Mouse (Mus musculus): ENCODE results near the gene Pan3. TPM values are rescaled to one million over a fixed set of nuclear protein-coding genes. Genes with fewer than 3 reads are reported as not detected.
A peak's percentile ranks its signal among the peaks of the same experiment; 100 is the strongest.

Gene Pan3
- total and polyA plus RNA-seq, 2 experiments from 2014 or later = 38.9 to 61.4 TPM

DNA sequence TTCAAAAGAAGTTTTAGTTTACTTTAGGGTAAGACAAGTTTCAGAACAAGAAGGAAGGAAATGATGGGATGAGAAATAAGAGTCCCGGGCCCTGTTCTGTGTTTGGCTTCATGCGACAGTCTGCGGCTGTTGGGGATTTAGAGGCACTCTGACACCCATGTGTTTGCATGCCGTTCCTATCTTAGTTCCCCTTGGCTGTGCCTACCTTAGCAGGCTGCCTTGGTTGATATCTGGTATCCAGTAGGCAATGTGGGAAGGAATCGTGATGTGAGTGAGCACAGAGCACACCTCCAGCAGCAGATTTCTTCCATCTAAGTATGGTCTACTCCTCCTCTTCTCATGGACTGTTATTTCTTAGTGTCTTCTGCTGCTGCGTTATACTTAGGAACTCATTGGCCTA, 102.1 kb downstream of the Pan3 start:
- no peak for TF ChIP-seq CTCF (IDR thresholded peaks at IDR 0.05)
- H3K4me2 ChIP-seq (ENCODE audit: low read depth, low read length, poor library complexity, severe bottlenecking) = no peak overlapping the region
- no peak overlapping the region for H3K9ac ChIP-seq (replicated peaks; ENCODE audit: low read length, poor library complexity, severe bottlenecking)
- H3K27ac ChIP-seq (ENCODE audit: low read depth, low read length) = no peak overlapping the region
- no peak overlapping the region for H3K4me3 ChIP-seq (ENCODE audit: low read depth, low read length)
- DNase-seq (ENCODE audit: low spot score) (no peak), ATAC-seq (ENCODE audit: low FRiP score) (no peak)
- no peaks in the 10 kb centered on the region for H3K4me1 ChIP-seq (ENCODE audit: insufficient read depth, low read length)
- H3K36me3 ChIP-seq (ENCODE audit: insufficient read depth, low read length) = peaks cover 8% of the 10 kb centered on the region; the same call in 1 of the 2 replicates
- no peaks in the 10 kb centered on the region for H3K9me3 ChIP-seq (ENCODE audit: low read length)
- no peaks in the 10 kb centered on the region for H3K27me3 ChIP-seq (ENCODE audit: insufficient read depth, low read length)
- 93% methylated on average over 6 of the region's 6 CpGs for WGBS

DNA sequence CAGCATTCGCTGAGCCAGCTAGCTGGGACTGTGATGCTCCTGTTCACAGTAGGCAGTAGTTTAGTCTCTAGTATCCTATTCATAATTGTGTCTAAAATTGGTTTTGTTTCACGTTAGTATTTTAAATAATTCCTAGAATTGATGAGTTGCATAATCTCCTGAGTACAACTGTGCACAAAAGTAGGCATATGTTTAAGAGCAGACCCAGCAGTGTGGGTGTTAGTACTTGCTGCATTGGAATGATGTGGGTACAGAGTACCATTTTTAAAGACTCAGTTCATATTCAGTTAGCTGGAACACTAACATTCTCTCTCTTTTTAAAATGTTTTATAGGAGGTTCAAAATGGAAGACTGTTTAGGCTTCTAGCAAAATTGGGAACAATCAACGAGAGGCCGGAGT, 109.4 kb downstream of the Pan3 start:
- Histone ChIP-seq H3K9ac (replicated peaks; ENCODE audit: low read length, poor library complexity, severe bottlenecking) (no peak overlapping the region), H3K36me3 (ENCODE audit: insufficient read depth, low read length) (peaks cover 23% of the 10 kb centered on the region), H3K4me3 (ENCODE audit: low read depth, low read length) (no peak overlapping the region), H3K4me2 (ENCODE audit: low read depth, low read length, poor library complexity, severe bottlenecking) (no peak overlapping the region), H3K27ac (ENCODE audit: low read depth, low read length) (no peak overlapping the region), H3K9me3 (ENCODE audit: low read length) (no peaks in the 10 kb centered on the region), H3K27me3 (ENCODE audit: insufficient read depth, low read length) (no peaks in the 10 kb centered on the region), H3K4me1 (ENCODE audit: insufficient read depth, low read length) (no peaks in the 10 kb centered on the region)
- DNase-seq (ENCODE audit: low spot score) (no peak), ATAC-seq (ENCODE audit: low FRiP score) (no peak)
- 95% methylated on average over 4 of the region's 4 CpGs for WGBS
- no peak for TF ChIP-seq CTCF (IDR thresholded peaks at IDR 0.05)

DNA sequence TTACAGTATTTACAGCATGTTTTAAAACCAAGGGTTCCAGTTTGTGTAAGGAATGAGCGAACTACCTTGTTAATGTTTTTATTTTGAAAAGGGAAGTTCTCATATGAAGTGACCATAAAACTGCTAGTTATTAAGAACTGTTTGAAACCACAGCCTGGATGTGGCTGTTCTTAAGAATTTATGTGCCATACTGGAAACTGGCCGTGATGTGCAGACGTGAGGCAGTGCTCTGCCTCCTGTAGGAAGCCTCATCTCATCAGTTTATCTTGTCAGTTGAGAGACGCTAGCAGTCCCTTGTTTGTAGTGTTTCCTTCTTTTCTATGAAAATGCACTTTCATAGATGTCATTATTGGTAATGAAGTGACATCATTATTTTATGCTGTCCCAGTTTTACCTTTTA, 109.9 kb downstream of the Pan3 start:
- ATAC-seq (ENCODE audit: low FRiP score) (no peak), DNase-seq (ENCODE audit: low spot score) (no peak)
- H3K4me1 ChIP-seq (ENCODE audit: insufficient read depth, low read length) = no peaks in the 10 kb centered on the region
- H3K4me3 ChIP-seq (ENCODE audit: low read depth, low read length) = no peak overlapping the region
- H3K4me2 ChIP-seq (ENCODE audit: low read depth, low read length, poor library complexity, severe bottlenecking) = no peak overlapping the region
- H3K9me3 ChIP-seq (ENCODE audit: low read length) = no peaks in the 10 kb centered on the region
- WGBS = 94% methylated on average over 4 of the region's 4 CpGs
- TF ChIP-seq CTCF (IDR thresholded peaks at IDR 0.05) = no peak
- peaks cover 23% of the 10 kb centered on the region for H3K36me3 ChIP-seq (ENCODE audit: insufficient read depth, low read length)
- H3K27me3 ChIP-seq (ENCODE audit: insufficient read depth, low read length) = no peaks in the 10 kb centered on the region
- no peak overlapping the region for H3K27ac ChIP-seq (ENCODE audit: low read depth, low read length)
- H3K9ac ChIP-seq (replicated peaks; ENCODE audit: low read length, poor library complexity, severe bottlenecking) = no peak overlapping the region

DNA sequence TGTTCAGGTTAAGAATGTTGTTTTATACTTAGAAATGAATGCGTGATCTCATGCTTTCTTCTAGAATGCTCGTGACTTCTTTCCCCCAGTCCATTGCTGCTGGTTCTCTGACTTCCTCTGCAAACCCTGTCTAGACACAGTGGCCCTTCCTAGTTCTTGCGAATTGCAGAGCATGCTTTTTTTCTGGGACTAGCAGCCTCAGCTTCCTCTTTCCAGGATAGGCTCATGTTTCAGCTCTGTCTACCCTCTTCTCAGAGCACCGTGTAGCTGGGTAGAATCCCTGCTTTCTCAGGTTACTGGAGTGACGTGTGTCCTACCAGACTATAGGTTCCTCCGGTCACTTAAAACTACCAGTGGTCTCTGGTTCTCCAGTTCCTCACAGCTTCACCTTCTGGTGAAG, 112.3 kb downstream of the Pan3 start:
- 88% methylated on average over 6 of the region's 6 CpGs for WGBS
- no peak overlapping the region for H3K9ac ChIP-seq (replicated peaks; ENCODE audit: low read length, poor library complexity, severe bottlenecking)
- H3K27me3 ChIP-seq (ENCODE audit: insufficient read depth, low read length) = no peaks in the 10 kb centered on the region

GRCm38 (mm10) chr5:147545731-147546241, 115.8 kb downstream of the Pan3 start:
- H3K27me3 ChIP-seq (ENCODE audit: insufficient read depth, low read length) = no peaks in the 10 kb centered on the region
- H3K4me1 ChIP-seq (ENCODE audit: insufficient read depth, low read length) = no peaks in the 10 kb centered on the region
- TF ChIP-seq CTCF (IDR thresholded peaks at IDR 0.05) = peak; percentile 72
- no peak overlapping the region for H3K27ac ChIP-seq (ENCODE audit: low read depth, low read length)
- no peak overlapping the region for H3K4me2 ChIP-seq (ENCODE audit: low read depth, low read length, poor library complexity, severe bottlenecking)
- ATAC-seq (ENCODE audit: low FRiP score) (no peak), DNase-seq (ENCODE audit: low spot score) (peak; percentile 19)
- no peak overlapping the region for H3K4me3 ChIP-seq (ENCODE audit: low read depth, low read length)
- no peaks in the 10 kb centered on the region for H3K9me3 ChIP-seq (ENCODE audit: low read length)
- WGBS = 73% methylated on average over 11 of the region's 11 CpGs
- H3K36me3 ChIP-seq (ENCODE audit: insufficient read depth, low read length) = peaks cover 28% of the 10 kb centered on the region
- H3K9ac ChIP-seq (replicated peaks; ENCODE audit: low read length, poor library complexity, severe bottlenecking) = no peak overlapping the region

More for the DNA sequence above, 112.3 kb downstream of the Pan3 start:
- no peak for TF ChIP-seq CTCF (IDR thresholded peaks at IDR 0.05)
- ATAC-seq (ENCODE audit: low FRiP score) (no peak), DNase-seq (ENCODE audit: low spot score) (no peak)
- no peak overlapping the region for H3K4me2 ChIP-seq (ENCODE audit: low read depth, low read length, poor library complexity, severe bottlenecking)
- no peaks in the 10 kb centered on the region for H3K4me1 ChIP-seq (ENCODE audit: insufficient read depth, low read length)
- H3K36me3 ChIP-seq (ENCODE audit: insufficient read depth, low read length) = peaks cover 21% of the 10 kb centered on the region
- no peak overlapping the region for H3K27ac ChIP-seq (ENCODE audit: low read depth, low read length)
- no peak overlapping the region for H3K4me3 ChIP-seq (ENCODE audit: low read depth, low read length)
- no peaks in the 10 kb centered on the region for H3K9me3 ChIP-seq (ENCODE audit: low read length)

DNA sequence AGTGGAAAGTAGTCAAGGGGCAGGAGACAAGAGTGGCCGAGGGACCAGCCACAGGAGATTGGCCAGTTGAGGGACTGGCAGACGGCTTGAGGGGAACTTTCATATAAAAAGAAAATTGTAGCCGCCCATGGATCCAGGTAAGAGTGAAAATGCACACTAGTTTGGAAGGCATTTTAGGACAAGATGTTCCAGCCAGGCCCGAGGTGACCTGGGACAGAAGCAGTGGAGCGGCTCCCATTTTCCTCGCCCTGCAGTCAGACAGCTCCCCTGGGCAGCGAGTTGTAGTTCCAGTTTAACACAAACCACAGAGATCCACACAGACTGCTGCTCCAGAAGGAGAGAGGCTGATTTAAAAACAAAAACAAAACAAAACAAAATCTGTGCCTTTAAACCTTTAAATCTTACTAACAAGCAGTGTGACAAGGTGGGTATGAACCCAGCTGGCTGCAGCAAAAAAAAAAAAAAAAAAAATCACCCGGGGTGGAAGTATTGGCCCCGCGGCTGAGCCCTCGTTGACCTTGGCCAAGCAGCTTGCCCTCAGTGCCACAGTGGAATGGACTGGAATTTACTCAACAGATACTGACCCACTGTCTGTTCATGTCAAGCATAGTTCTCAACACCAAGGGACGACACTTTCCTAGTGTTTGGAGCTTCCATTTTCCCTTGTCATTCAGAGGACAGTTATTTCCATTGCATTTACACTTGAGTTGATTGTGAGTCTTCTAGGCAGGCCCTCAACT, 119.2 kb downstream of the Pan3 start:
- no peak overlapping the region for H3K4me2 ChIP-seq (ENCODE audit: low read depth, low read length, poor library complexity, severe bottlenecking)
- peaks cover 24% of the 10 kb centered on the region for H3K36me3 ChIP-seq (ENCODE audit: insufficient read depth, low read length)
- H3K9me3 ChIP-seq (ENCODE audit: low read length) = no peaks in the 10 kb centered on the region
- H3K4me3 ChIP-seq (ENCODE audit: low read depth, low read length) = no peak overlapping the region
- ATAC-seq (ENCODE audit: low FRiP score) = no peak
- H3K9ac ChIP-seq (replicated peaks; ENCODE audit: low read length, poor library complexity, severe bottlenecking) = no peak overlapping the region
- no peak for DNase-seq (ENCODE audit: low spot score)
- no peaks in the 10 kb centered on the region for H3K27me3 ChIP-seq (ENCODE audit: insufficient read depth, low read length)
- H3K4me1 ChIP-seq (ENCODE audit: insufficient read depth, low read length) = no peaks in the 10 kb centered on the region
- WGBS = 91% methylated on average over 12 of the region's 12 CpGs
- no peak overlapping the region for H3K27ac ChIP-seq (ENCODE audit: low read depth, low read length)
- no peak for TF ChIP-seq CTCF (IDR thresholded peaks at IDR 0.05)

Measured in midbrain, postnatal 0 days (tissue).